Mouse (Mus musculus): ENCODE data around the gene Etl4.

DNA sequence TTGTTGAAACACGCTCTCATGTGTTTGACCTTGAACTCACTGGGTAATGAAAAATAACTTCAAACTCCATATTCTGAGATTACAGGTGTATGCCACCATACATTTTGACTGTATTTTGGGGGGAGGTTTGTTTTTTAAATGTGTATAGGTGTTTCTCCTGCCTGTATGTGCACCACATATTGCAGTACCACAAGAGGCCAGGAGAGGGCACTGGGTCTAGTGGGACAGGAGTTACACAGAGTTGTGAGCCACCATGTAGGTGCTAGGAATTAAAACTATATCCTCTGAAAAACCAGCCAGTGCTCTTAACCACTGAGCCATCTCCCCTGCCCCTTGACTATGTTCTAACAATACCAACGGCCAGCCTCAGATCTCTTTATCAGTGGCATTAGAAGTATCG is 766.8 kb downstream of the Etl4 start:
- TF ChIP-seq CTCF (IDR thresholded peaks at IDR 0.05; ENCODE audit: low read depth, low read length) (peak; percentile 45), POLR2A (IDR thresholded peaks at IDR 0.05; ENCODE audit: insufficient read depth, low read length) (no peak)
